Mouse (Mus musculus): Measurements from ENCODE around the gene Matk. TPM values are rescaled to one million over a fixed set of nuclear protein-coding genes. Genes with fewer than 3 reads are reported as not detected.

Matk gene
- polyA plus RNA-seq, 1 experiment from 2014 or later: 1.9 TPM

- Histone ChIP-seq H3K4me3 (replicated peaks) (peak within 1 kb of the TSS; percentile 84), H3K27me3 (no peaks in the 10 kb centered on the region), H3K9me3 (replicated peaks) (no peaks in the 10 kb centered on the region), H3K4me1 (replicated peaks) (peaks cover 40% of the 10 kb centered on the region), H3K27ac (replicated peaks) (peak within 1 kb of the TSS; percentile 84), H3K36me3 (replicated peaks) (peaks cover 38% of the 10 kb centered on the region), H3K9ac (peak within 1 kb of the TSS; percentile 72), H3K4me2 (peak within 1 kb of the TSS; percentile 74)
- under 1% methylated on average over 48 of the region's 48 CpGs for WGBS (ENCODE audit: insufficient replicate concordance)
- ATAC-seq (ENCODE audit: insufficient read depth): peak; percentile 95
Observed at GRCm38 (mm10) chr10:81266211-81267105, 13.7 kb downstream of the Matk start, which contains the start of the genes Mrpl54 and Apba3. Mrpl54 (minus strand) TSS chr10:81266934. Apba3 (plus strand) TSS chr10:81266960.

- H3K27ac ChIP-seq (replicated peaks): peak overlapping the region; percentile 52
- peak overlapping the region; percentile 66 for H3K9ac ChIP-seq
- no peaks in the 10 kb centered on the region for H3K27me3 ChIP-seq
- 4% methylated on average over 23 of the region's 23 CpGs for WGBS (ENCODE audit: insufficient replicate concordance)
- peaks cover 40% of the 10 kb centered on the region for H3K4me1 ChIP-seq (replicated peaks)
- H3K4me2 ChIP-seq: peak overlapping the region; percentile 74
- no peaks in the 10 kb centered on the region for H3K9me3 ChIP-seq (replicated peaks)
- H3K4me3 ChIP-seq (replicated peaks): peak overlapping the region; percentile 65
- ATAC-seq (ENCODE audit: insufficient read depth): peak; percentile 25; the same call in 1 of the 2 replicates
- peaks cover 51% of the 10 kb centered on the region for H3K36me3 ChIP-seq (replicated peaks)
Observed at GRCm38 (mm10) chr10:81268056-81268455, 15.3 kb downstream of the Matk start.

DNA sequence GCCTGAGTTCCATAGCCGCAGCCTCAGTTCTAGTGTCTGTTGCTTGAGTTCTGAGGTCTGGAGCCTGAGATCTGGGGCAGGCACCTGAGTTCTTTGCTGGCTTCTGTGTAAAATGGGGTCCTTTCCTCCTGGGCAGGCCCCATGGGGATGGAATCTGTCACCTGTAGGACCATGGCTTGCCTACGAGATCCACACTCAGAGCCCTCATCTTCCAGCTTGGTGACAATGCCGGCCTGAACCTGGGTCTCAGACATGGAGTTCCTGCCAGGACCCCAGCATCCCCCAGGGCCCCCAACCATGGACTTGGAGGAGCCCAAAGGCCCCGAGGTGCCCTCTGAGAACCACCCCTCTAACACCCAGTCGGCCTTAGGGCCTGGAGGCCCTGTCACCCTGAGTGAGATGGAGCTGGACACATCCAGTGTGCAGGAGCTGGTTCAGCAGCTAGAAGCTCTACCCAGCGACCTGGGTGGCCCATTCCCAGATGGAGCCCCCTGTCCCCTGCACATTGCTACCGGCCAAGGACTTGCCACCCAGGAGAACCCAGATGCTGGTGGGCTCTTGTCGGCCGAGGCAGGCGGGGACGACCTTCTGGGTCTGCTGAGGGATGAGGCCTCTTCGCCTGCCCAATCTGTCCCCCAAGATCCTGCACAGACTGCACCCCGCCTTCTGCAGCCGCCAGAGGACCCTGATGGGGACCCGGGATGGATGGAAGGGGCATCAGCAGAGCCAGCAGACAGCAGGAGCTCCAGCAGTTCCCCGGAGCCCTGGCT lies 16.1 kb downstream of the Matk start:
- H3K27ac ChIP-seq (replicated peaks): peak overlapping the region; percentile 52; the same call in 1 of the 2 replicates
- no peak for ATAC-seq (ENCODE audit: insufficient read depth)
- H3K36me3 ChIP-seq (replicated peaks): peaks cover 52% of the 10 kb centered on the region
- no peaks in the 10 kb centered on the region for H3K9me3 ChIP-seq (replicated peaks)
- H3K4me1 ChIP-seq (replicated peaks): peaks cover 40% of the 10 kb centered on the region
- H3K27me3 ChIP-seq: no peaks in the 10 kb centered on the region
- peak overlapping the region; percentile 65 for H3K4me3 ChIP-seq (replicated peaks)
- peak overlapping the region; percentile 66 for H3K9ac ChIP-seq
- peak overlapping the region; percentile 74 for H3K4me2 ChIP-seq
- WGBS (ENCODE audit: insufficient replicate concordance): 65% methylated on average over 16 of the region's 16 CpGs

DNA sequence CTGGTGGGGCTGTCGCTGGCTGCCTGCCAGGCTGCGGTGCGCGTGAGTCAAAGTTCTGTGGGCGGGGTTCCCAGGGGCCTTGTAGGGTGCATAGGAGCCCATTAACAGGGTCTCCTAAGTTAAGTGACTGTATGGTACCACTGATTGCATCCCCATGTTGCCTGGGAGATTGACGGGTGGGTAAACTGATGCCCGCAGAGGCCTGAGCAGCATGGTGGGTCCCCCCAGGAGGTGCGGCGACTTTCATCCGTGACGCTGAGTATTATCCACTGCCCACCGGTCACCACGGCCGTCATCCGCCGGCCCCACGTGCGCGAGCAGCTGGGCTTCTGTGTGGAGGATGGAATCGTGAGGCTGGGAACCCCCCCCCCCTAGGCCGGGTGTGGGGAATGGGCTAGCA lies 19.6 kb downstream of the Matk start:
- no peak overlapping the region for H3K4me2 ChIP-seq
- H3K4me3 ChIP-seq (replicated peaks): no peak overlapping the region
- H3K27me3 ChIP-seq: no peaks in the 10 kb centered on the region
- H3K4me1 ChIP-seq (replicated peaks): peaks cover 22% of the 10 kb centered on the region
- H3K9ac ChIP-seq: no peak overlapping the region
- whole genome bisulfite sequencing (ENCODE audit: insufficient replicate concordance): 88% methylated on average over 21 of the region's 21 CpGs
- H3K27ac ChIP-seq (replicated peaks): no peak overlapping the region
- H3K36me3 ChIP-seq (replicated peaks): peaks cover 36% of the 10 kb centered on the region
- no peaks in the 10 kb centered on the region for H3K9me3 ChIP-seq (replicated peaks)
- no peak for ATAC-seq (ENCODE audit: insufficient read depth)

DNA sequence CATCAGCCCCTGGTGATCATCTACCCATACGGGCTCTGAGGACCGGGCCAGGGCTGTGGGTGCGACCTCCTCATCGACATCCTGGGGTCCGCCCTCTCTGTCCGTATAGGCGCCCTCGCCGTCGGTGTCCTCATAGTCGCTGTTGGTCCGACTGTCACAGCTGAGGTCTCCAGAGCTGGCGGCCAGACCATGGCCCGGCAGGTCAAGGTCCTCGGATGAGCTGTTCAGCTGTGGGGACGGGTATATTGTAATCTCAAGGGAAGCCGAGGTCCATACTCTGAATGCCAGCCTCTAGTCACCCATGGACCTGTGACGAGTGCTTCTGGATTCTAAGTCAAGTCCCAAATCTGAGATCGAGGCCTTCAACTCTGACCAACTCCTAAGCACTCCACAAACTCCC lies 21.1 kb downstream of the Matk start:
- Histone ChIP-seq H3K9ac (no peak overlapping the region), H3K9me3 (replicated peaks) (no peaks in the 10 kb centered on the region), H3K4me3 (replicated peaks) (no peak overlapping the region), H3K4me1 (replicated peaks) (peaks cover 7% of the 10 kb centered on the region), H3K27me3 (no peaks in the 10 kb centered on the region), H3K4me2 (no peak overlapping the region), H3K27ac (replicated peaks) (no peak overlapping the region), H3K36me3 (replicated peaks) (peaks cover 36% of the 10 kb centered on the region)
- ATAC-seq (ENCODE audit: insufficient read depth): no peak
- 85% methylated on average over 19 of the region's 19 CpGs for WGBS (ENCODE audit: insufficient replicate concordance)

GRCm38 (mm10) chr10:81277676-81278075 lies 24.9 kb downstream of the Matk start:
- no peak overlapping the region for H3K9ac ChIP-seq
- H3K4me2 ChIP-seq: no peak overlapping the region
- H3K27ac ChIP-seq (replicated peaks): no peak overlapping the region
- no peaks in the 10 kb centered on the region for H3K4me1 ChIP-seq (replicated peaks)
- H3K27me3 ChIP-seq: peaks cover 34% of the 10 kb centered on the region
- WGBS (ENCODE audit: insufficient replicate concordance): 71% methylated on average over 22 of the region's 22 CpGs
- no peak overlapping the region for H3K4me3 ChIP-seq (replicated peaks)
- ATAC-seq (ENCODE audit: insufficient read depth): no peak
- H3K9me3 ChIP-seq (replicated peaks): no peaks in the 10 kb centered on the region
- peaks cover 13% of the 10 kb centered on the region for H3K36me3 ChIP-seq (replicated peaks)

DNA sequence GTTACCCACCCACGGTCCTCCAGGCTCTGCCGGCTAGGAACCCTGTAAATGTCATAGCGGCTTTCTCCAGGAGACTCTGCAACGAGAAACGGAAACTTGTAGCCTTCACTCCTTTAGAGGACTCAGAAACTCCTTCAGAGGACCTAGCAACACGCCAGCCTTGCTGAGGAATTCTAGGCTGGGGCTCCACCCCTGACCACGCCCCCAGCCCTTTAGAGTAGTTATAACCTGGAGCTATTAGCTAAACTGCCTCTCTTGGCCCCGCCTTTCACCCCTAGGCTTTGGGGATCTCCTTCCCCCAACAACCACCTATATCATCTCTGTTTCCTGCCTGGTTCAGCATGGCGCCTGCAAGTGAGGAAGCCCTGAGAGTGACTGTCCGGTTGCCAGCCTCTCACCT lies 26.8 kb downstream of the Matk start:
- H3K27ac ChIP-seq (replicated peaks): no peak overlapping the region
- no peaks in the 10 kb centered on the region for H3K36me3 ChIP-seq (replicated peaks)
- H3K4me2 ChIP-seq: no peak overlapping the region
- H3K4me3 ChIP-seq (replicated peaks): no peak overlapping the region
- H3K4me1 ChIP-seq (replicated peaks): no peaks in the 10 kb centered on the region
- no peaks in the 10 kb centered on the region for H3K9me3 ChIP-seq (replicated peaks)
- no peak for ATAC-seq (ENCODE audit: insufficient read depth)
- H3K9ac ChIP-seq: no peak overlapping the region
- 29% methylated on average over 10 of the region's 10 CpGs for WGBS (ENCODE audit: insufficient replicate concordance)
- peaks cover 52% of the 10 kb centered on the region for H3K27me3 ChIP-seq

GRCm38 (mm10) chr10:81284189-81284588 lies 31.5 kb downstream of the Matk start:
- Histone ChIP-seq H3K4me1 (replicated peaks) (peaks cover 33% of the 10 kb centered on the region), H3K9ac (no peak overlapping the region), H3K4me2 (no peak overlapping the region), H3K36me3 (replicated peaks) (no peaks in the 10 kb centered on the region), H3K4me3 (replicated peaks) (no peak overlapping the region), H3K27ac (replicated peaks) (no peak overlapping the region), H3K27me3 (peaks cover 86% of the 10 kb centered on the region), H3K9me3 (replicated peaks) (no peaks in the 10 kb centered on the region)
- ATAC-seq (ENCODE audit: insufficient read depth): no peak
- 59% methylated on average over 6 of the region's 6 CpGs for WGBS (ENCODE audit: insufficient replicate concordance)

DNA sequence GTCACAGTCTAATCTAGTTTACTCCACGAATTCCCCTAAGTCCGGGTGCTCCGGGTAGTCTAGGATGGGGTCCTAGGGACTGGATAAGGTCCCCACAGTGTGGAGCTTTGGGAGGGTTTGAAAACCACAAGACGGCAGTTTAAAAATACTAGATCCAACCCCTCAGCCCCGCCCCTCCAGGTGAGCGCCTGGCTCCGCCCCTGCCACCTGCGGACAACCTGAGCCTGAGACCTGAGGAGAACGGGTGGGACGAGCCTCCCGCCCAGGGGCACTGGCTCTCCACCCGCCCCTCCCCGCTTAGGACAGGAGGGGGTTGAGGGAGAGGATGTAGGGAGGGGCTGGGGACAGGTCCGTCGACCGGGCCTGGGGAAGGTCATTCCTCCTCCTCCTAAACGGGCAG lies 32.0 kb downstream of the Matk start:
- no peak for ATAC-seq (ENCODE audit: insufficient read depth)
- H3K27ac ChIP-seq (replicated peaks): no peak overlapping the region
- peak overlapping the region; percentile 47; the same call in 1 of the 2 replicates for H3K4me3 ChIP-seq (replicated peaks)
- WGBS (ENCODE audit: insufficient replicate concordance): 19% methylated on average over 17 of the region's 17 CpGs
- H3K9me3 ChIP-seq (replicated peaks): no peaks in the 10 kb centered on the region
- peaks cover 37% of the 10 kb centered on the region for H3K4me1 ChIP-seq (replicated peaks)
- no peaks in the 10 kb centered on the region for H3K36me3 ChIP-seq (replicated peaks)
- peak overlapping the region; percentile 77; the same call in 1 of the 2 replicates for H3K4me2 ChIP-seq
- no peak overlapping the region for H3K9ac ChIP-seq
- H3K27me3 ChIP-seq: peaks cover 81% of the 10 kb centered on the region

DNA sequence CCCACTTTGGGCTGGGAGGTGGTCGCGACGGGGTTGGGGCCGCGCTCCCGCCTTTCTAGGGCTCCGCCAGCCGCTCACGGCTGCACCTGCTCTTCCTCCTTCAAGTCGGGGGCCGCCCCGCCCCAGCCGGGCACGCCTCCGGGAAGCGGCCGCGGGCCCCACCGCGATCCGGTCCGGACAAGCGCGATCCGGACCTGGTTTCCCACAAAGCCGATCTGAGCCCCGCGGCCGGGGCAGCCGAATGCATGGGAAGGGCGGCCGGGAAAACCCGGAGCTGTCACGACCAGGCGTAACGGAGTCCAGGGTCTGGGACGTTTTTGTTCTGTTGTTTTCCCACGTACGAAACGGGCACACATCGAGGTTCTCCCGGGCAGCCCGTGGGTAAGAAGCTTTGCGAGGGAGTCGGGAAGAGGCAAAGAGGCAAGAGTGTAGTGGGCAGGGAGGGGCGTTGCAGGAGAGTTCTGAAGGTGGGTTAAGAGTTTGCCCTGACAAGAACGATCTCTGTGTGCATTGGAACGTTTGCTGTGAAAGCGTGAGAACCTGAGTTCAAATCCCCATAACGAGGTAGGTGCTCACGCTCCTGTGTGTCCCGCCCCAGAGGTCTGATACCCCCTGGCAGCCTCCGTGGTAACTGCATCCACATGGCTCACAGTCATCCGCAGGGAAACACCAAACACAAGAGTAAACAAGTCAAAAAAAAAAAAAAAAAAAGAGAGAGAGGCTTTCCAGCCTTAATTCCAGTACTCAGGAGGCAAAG lies 33.1 kb downstream of the Matk start:
- H3K4me3 ChIP-seq (replicated peaks): peak overlapping the region; percentile 47
- peak; percentile 65 for ATAC-seq (ENCODE audit: insufficient read depth)
- peaks cover 48% of the 10 kb centered on the region for H3K4me1 ChIP-seq (replicated peaks)
- no peaks in the 10 kb centered on the region for H3K9me3 ChIP-seq (replicated peaks)
- peak overlapping the region; percentile 77 for H3K4me2 ChIP-seq
- WGBS (ENCODE audit: insufficient replicate concordance): 2% methylated on average over 54 of the region's 54 CpGs
- H3K36me3 ChIP-seq (replicated peaks): no peaks in the 10 kb centered on the region
- H3K27ac ChIP-seq (replicated peaks): no peak overlapping the region
- H3K9ac ChIP-seq: peak overlapping the region; percentile 47
- peaks cover 80% of the 10 kb centered on the region for H3K27me3 ChIP-seq

Data from liver, embryonic 15.5 days (tissue).